ENCODE assay signal across 9 mouse cellular contexts in genomic region chr9:121303748-121304147, GRCm38 (mm10). TPM values are rescaled to one million over a fixed set of nuclear protein-coding genes. Genes with fewer than 3 reads are reported as not detected.
DNase-seq lines count a peak whose midpoint lies in the region; ATAC-seq and TF ChIP-seq lines count a peak whose summit lies in the region.
"Had no signal": no experiment of that assay in that cellular context is flagged by ENCODE, and none has a peak within 500 bp of the region (broad histone marks: within the 10 kb centered on the region; RNA-seq: fewer than 3 reads in every experiment).

No protein-coding gene starts in this region.

- peak overlapping the region in 1 of 3 experiments; percentile 9 for H3K4me3 ChIP-seq in CH12.LX (replicated peaks in 1 of 3; ENCODE audit: low read depth in 2 of 3, low read length in 2 of 3, poor library complexity in 1 of 3)
- peak overlapping the region; percentile 60 for H3K4me3 ChIP-seq in E14TG2a.4 (replicated peaks; ENCODE audit: low read length)
- H3K4me3 ChIP-seq in forebrain, embryonic 13.5 days: no peak overlapping the region
- H3K4me3 ChIP-seq in left cerebral cortex, adult 2 months: no peak overlapping the region
- H3K4me3 ChIP-seq: liver, embryonic 15.5 days had no signal

- H3K9me3 ChIP-seq in CH12.LX (replicated peaks; ENCODE audit: low read length) (no peaks in the 10 kb centered on the region), E14TG2a.4 (ENCODE audit: low read length) (no peaks in the 10 kb centered on the region)
- H3K9me3 ChIP-seq in forebrain, embryonic 13.5 days (replicated peaks): no peaks in the 10 kb centered on the region
- H3K9me3 ChIP-seq: liver, embryonic 15.5 days had no signal

- no peak for DNase-seq in CH12.LX (ENCODE audit: extremely low read depth)
- DNase-seq in kidney, postnatal 14 days: peak; percentile 29
- no peak for DNase-seq in left cerebral cortex, adult 8-10 months (ENCODE audit: low spot score in 2 of 2)
- no peak for DNase-seq in cerebellum, adult 8-10 months
- DNase-seq in left cerebral cortex, adult 2 months (ENCODE audit: extremely low spot score in 1 of 2, low spot score in 2 of 2): no peak
- DNase-seq in adrenal gland, adult 8-10 months: no peak

- no peak overlapping the region for H3K9ac ChIP-seq in CH12.LX (ENCODE audit: insufficient read depth, low read depth)
- H3K9ac ChIP-seq in forebrain, embryonic 13.5 days: peak overlapping the region; percentile 50
- H3K9ac ChIP-seq: liver, embryonic 15.5 days had no signal

- peaks cover 57% of the 10 kb centered on the region for H3K79me2 ChIP-seq in CH12.LX (replicated peaks; ENCODE audit: control insufficient read depth, extremely low read depth, insufficient read depth, poor library complexity, severe bottlenecking)

- H3K27me3 ChIP-seq in CH12.LX (replicated peaks): no peaks in the 10 kb centered on the region
- peaks cover 3% of the 10 kb centered on the region for H3K27me3 ChIP-seq in E14TG2a.4 (ENCODE audit: insufficient read depth, low read length)
- H3K27me3 ChIP-seq in forebrain, embryonic 13.5 days: no peaks in the 10 kb centered on the region
- H3K27me3 ChIP-seq: liver, embryonic 15.5 days had no signal

- H3K36me3 ChIP-seq in CH12.LX (replicated peaks in 1 of 2; ENCODE audit: control insufficient read depth in 1 of 2, insufficient read depth in 1 of 2, low read length in 1 of 2): peaks cover 0 to 44% of the 10 kb centered on the region in 2 experiments
- peaks cover 45% of the 10 kb centered on the region for H3K36me3 ChIP-seq in E14TG2a.4 (ENCODE audit: insufficient read depth, low read length)
- H3K36me3 ChIP-seq in forebrain, embryonic 13.5 days (ENCODE audit: poor library complexity, severe bottlenecking): no peaks in the 10 kb centered on the region
- H3K36me3 ChIP-seq: liver, embryonic 15.5 days had no signal

- peaks cover 20 to 74% of the 10 kb centered on the region in 2 experiments for H3K4me1 ChIP-seq in CH12.LX (ENCODE audit: control insufficient read depth in 1 of 2, insufficient read depth in 2 of 2)
- H3K4me1 ChIP-seq in E14TG2a.4 (replicated peaks; ENCODE audit: low read depth, low read length): peaks cover 93% of the 10 kb centered on the region
- peaks cover 68% of the 10 kb centered on the region for H3K4me1 ChIP-seq in forebrain, embryonic 13.5 days

- 3% methylated on average over 9 of the region's 9 CpGs for WGBS in forebrain, embryonic 13.5 days

- TF ChIP-seq EP300 in CH12.LX (IDR thresholded peaks at IDR 0.05; ENCODE audit: low read length): no peak

- TF ChIP-seq RAD21 in CH12.LX (IDR thresholded peaks at IDR 0.05; ENCODE audit: low read depth, low read length): no peak

- no peak overlapping the region for H3K4me2 ChIP-seq in CH12.LX (ENCODE audit: insufficient read depth, low read depth, poor library complexity, severe bottlenecking)
- H3K4me2 ChIP-seq in forebrain, embryonic 13.5 days: peak overlapping the region; percentile 47
- H3K4me2 ChIP-seq: liver, embryonic 15.5 days had no signal

- peak; percentile 48 for ATAC-seq in forebrain, embryonic 13.5 days

- in situ Hi-C loops in CH12.LX (cut with MboI; ENCODE audit: low pct_ligation_motif_present, low pct_unique_long_range_greater_than_20kb, low sequenced_read_pairs): loop anchor here (5.0 kb wide), 1 partner anchor 49 kb away; no protein-coding TSS in a partner anchor

- TF ChIP-seq CTCF in CH12.LX (conservative IDR thresholded peaks at IDR 0.05 in 1 of 2, IDR thresholded peaks at IDR 0.05 in 1 of 2; ENCODE audit: low read depth in 2 of 2, low read length in 2 of 2): no peak
- no peak for TF ChIP-seq CTCF in E14TG2a.4 (conservative IDR thresholded peaks at IDR 0.05; ENCODE audit: low read length)
- TF ChIP-seq CTCF in left cerebral cortex, adult 2 months (IDR thresholded peaks at IDR 0.05): no peak

- dilution Hi-C loops in CH12.LX (cut with MboI; ENCODE audit: extremely low pct_ligation_motif_present, extremely low pct_unique_long_range_greater_than_20kb, low sequenced_read_pairs): no loop called here

- H3K27ac ChIP-seq in CH12.LX (ENCODE audit: insufficient read depth, low read depth): peak overlapping the region; percentile 65
- H3K27ac ChIP-seq in forebrain, embryonic 13.5 days: peak overlapping the region; percentile 78
- H3K27ac ChIP-seq in left cerebral cortex, adult 2 months: no peak overlapping the region
- H3K27ac ChIP-seq: liver, embryonic 15.5 days had no signal

- intact Hi-C loops in left cerebral cortex, adult 2 months (cut with DNase I): no loop called here

- TF ChIP-seq POLR2A in CH12.LX (IDR thresholded peaks at IDR 0.05; ENCODE audit: low read depth, low read length): no peak

TF ChIP-seq in CH12.LX, 34 proteins besides CTCF, POLR2A, EP300 and RAD21:
- TF ChIP-seq MEF2A (IDR thresholded peaks at IDR 0.05; ENCODE audit: borderline replicate concordance, low read depth, low read length) (no peak), MAZ (IDR thresholded peaks at IDR 0.05; ENCODE audit: low read depth, low read length) (0 out of 2 replicates have a peak, but pooled peaks have one; percentile 23)

RNA-seq across cellular contexts. Expression of gene Trak1, which starts 6.4 kb away (rescaled TPM):
- total RNA-seq in CH12.LX (2012; rRNA removed) (16.5 and 18.1 TPM in 2 replicates), CH12.LX (2014; rRNA removed) (7.0 and 8.2 TPM in 2 replicates)
- polyA plus RNA-seq in CH12.LX (2012; ENCODE audit: insufficient read length, low read depth): 24.6 and 28.6 TPM in 2 replicates
- polyA plus RNA-seq in forebrain, embryonic 13.5 days (2015; fragmentation: Nextera tagmentation; extraction: Ambion mirVana): 49.7 and 49.9 TPM in 2 replicates
- 100 to 1,000 TPM; 206 to 233 (median 225) TPM for total RNA-seq in left cerebral cortex, adult 8-10 months (2022)
- total RNA-seq in left cerebral cortex, adult 2 months (2021): 100 to 1,000 TPM; 247 to 298 TPM
- total RNA-seq in adrenal gland, adult 8-10 months (2022): 10 to 100 TPM; 59.3 to 80.6 (median 74.3) TPM

RNA-seq across cellular contexts. Expression of gene Ulk4, which starts 26.8 kb away (rescaled TPM):
- total RNA-seq in CH12.LX (2012; rRNA removed): 18.5 and 23.3 TPM in 2 replicates
- total RNA-seq in CH12.LX (2014; rRNA removed): 1.4 and 1.6 TPM in 2 replicates
- 11.0 and 25.8 TPM in 2 replicates for polyA plus RNA-seq in CH12.LX (2012; ENCODE audit: insufficient read length, low read depth)
- 164 and 177 TPM in 2 replicates for polyA plus RNA-seq in forebrain, embryonic 13.5 days (2015; fragmentation: Nextera tagmentation; extraction: Ambion mirVana)
- total RNA-seq in left cerebral cortex, adult 8-10 months (2022): 10 to 100 TPM in 1 of 4 experiments, 1 to 10 TPM in 3; 7.7 to 10.4 (median 9.2) TPM
- total RNA-seq in left cerebral cortex, adult 2 months (2021): 1 to 10 TPM; 9.2 to 9.9 TPM
- total RNA-seq in adrenal gland, adult 8-10 months (2022): 1 to 10 TPM; 1.7 to 4.8 (median 2.6) TPM
